Mouse (Mus musculus): ENCODE data around the gene Ackr3.

- TF ChIP-seq CTCF (IDR thresholded peaks at IDR 0.05; ENCODE audit: low read depth, low read length) (no peak), GATA1 (IDR thresholded peaks at IDR 0.05; ENCODE audit: borderline replicate concordance, low read length) (no peak), TAL1 (conservative IDR thresholded peaks at IDR 0.05; ENCODE audit: low read depth, low read length) (no peak)
Observed at GRCm38 (mm10) chr1:90232491-90232885, 28.7 kb downstream of the Ackr3 start.

All from G1E (cell line).